Mouse (Mus musculus): ENCODE results near the gene Lyzl4. TPM values are rescaled to one million over a fixed set of nuclear protein-coding genes. Genes with fewer than 3 reads are reported as not detected.
"Not testable (repeated sequence)": the region's sequence is repeated elsewhere in the genome, so short reads cannot be mapped to it uniquely, and the experiment has no call there.

The Lyzl4 gene
- polyA plus RNA-seq, 1 experiment from 2014 or later: 0.29 TPM

DNA sequence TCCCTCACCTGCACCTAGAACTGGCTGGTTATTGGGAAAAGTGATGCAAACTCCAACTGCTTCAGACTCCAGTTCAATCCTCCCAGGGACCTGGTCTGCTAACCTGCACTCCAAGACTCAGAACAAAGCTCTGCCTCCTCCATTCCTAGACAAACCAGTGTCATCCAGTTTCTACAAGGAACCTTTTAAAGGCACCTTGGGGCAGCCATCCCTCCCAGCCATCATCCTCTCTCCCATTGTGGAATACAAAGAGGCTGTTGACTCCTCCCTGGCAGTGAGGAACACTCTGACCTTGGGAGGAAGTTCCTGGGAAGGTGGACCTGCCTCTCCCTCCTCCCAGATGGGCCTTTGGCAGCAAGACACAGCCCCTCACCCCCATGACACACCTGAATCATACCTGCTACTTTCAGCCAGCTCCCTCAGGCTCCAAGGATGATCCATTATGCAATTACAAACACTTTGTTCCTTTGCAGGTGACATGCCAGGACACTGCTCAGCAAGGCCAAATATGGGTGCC, 27.6 kb downstream of the Lyzl4 start:
- no peak overlapping the region for H3K9ac ChIP-seq
- H3K4me2 ChIP-seq: no peak overlapping the region
- no peaks in the 10 kb centered on the region for H3K36me3 ChIP-seq
- no peaks in the 10 kb centered on the region for H3K4me1 ChIP-seq
- H3K4me3 ChIP-seq: no peak overlapping the region
- H3K9me3 ChIP-seq (replicated peaks): peaks cover 4% of the 10 kb centered on the region; the same call in 1 of the 2 replicates
- no peak for ATAC-seq
- peaks cover 41% of the 10 kb centered on the region for H3K27me3 ChIP-seq (replicated peaks)
- no peak overlapping the region for H3K27ac ChIP-seq

DNA sequence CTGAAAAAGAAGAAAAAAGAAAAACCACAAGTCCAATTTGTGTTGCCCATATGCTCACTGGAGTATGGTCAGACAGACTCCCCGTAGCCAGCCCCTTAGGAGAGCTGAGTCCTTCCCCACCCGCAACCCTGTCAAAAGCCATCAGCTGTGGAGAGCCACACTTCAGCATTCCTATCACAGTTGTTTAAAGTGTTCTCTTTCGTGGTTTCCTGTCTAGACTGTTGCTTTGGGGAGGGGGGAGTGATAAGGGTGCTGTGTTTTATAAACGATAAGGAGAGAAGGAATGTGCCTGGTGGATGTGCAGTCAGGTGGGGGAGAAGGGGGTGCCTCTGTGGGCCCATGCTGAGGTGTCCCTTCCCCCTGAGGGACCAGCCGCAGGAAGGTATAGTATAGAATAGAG, 28.7 kb downstream of the Lyzl4 start:
- H3K4me3 ChIP-seq: no peak overlapping the region
- no peak overlapping the region for H3K4me2 ChIP-seq
- no peaks in the 10 kb centered on the region for H3K36me3 ChIP-seq
- no peak overlapping the region for H3K27ac ChIP-seq
- ATAC-seq: no peak
- 13% methylated on average over 5 of the region's 5 CpGs for WGBS (ENCODE audit: insufficient replicate concordance)
- no peaks in the 10 kb centered on the region for H3K4me1 ChIP-seq
- no peak overlapping the region for H3K9ac ChIP-seq
- peaks cover 34% of the 10 kb centered on the region for H3K27me3 ChIP-seq (replicated peaks)
- H3K9me3 ChIP-seq (replicated peaks): peaks cover 4% of the 10 kb centered on the region; the same call in 1 of the 2 replicates

DNA sequence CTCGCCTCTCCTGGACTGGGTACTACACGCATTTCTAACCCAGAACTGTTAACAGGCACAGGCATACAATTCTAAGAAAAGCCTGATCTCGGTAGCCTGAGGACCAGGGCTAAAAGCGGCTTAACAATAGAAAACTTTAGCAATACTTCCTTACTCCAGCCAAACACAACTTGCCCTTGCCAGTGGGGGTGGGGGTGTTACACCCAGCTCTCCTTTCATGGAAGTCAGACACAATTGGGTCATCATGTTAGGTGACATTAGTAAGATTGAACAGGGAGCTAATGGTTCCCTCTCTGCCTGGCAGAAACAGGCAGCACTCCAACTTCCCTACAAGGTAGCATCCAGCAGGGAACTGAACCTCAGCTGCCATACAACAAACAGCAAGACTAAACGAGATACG, 32.5 kb downstream of the Lyzl4 start:
- no peak overlapping the region for H3K4me3 ChIP-seq
- no peak overlapping the region for H3K27ac ChIP-seq
- no peaks in the 10 kb centered on the region for H3K36me3 ChIP-seq
- H3K27me3 ChIP-seq (replicated peaks): peaks cover 23% of the 10 kb centered on the region
- H3K4me2 ChIP-seq: no peak overlapping the region
- no peak overlapping the region for H3K9ac ChIP-seq
- 42% methylated on average over 6 of the region's 6 CpGs for WGBS (ENCODE audit: insufficient replicate concordance)
- H3K4me1 ChIP-seq: no peaks in the 10 kb centered on the region
- peaks cover 4% of the 10 kb centered on the region; the same call in 1 of the 2 replicates for H3K9me3 ChIP-seq (replicated peaks)
- ATAC-seq: no peak

DNA sequence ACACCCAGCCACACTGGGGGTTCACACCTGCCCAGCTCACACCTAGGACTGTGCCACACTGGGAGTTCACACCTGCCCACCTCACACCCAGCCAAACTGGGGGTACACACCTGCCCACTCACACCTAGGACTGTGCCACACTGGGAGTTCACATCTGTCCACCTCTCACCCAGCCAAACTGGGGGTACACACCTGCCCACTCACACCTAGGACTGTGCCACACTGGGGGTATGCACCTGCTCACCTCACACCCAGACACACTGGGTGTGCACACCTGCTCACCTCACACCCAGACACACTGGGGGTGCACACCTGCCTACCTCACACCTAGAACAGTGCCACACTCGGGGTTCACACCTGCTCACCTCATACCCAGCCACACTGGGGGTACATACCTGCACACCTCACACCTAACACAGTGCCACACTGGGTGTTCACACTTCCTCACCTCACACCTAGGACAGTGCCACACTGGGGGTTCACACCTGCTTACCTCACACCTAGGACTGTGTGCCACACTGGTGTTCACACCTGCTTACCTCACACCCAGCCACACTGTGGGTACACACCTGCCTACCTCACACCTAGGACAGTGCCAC, 35.3 kb downstream of the Lyzl4 start:
- Histone ChIP-seq H3K27ac (no peak overlapping the region), H3K9me3 (replicated peaks) (peaks cover 4% of the 10 kb centered on the region; the same call in 1 of the 2 replicates), H3K4me1 (no peaks in the 10 kb centered on the region), H3K9ac (no peak overlapping the region), H3K4me3 (no peak overlapping the region), H3K4me2 (no peak overlapping the region), H3K27me3 (replicated peaks) (peaks cover 17% of the 10 kb centered on the region), H3K36me3 (no peaks in the 10 kb centered on the region)
- peak; percentile 49 for ATAC-seq
- WGBS (ENCODE audit: insufficient replicate concordance): 19% methylated on average over 1 of the region's 1 CpGs

DNA sequence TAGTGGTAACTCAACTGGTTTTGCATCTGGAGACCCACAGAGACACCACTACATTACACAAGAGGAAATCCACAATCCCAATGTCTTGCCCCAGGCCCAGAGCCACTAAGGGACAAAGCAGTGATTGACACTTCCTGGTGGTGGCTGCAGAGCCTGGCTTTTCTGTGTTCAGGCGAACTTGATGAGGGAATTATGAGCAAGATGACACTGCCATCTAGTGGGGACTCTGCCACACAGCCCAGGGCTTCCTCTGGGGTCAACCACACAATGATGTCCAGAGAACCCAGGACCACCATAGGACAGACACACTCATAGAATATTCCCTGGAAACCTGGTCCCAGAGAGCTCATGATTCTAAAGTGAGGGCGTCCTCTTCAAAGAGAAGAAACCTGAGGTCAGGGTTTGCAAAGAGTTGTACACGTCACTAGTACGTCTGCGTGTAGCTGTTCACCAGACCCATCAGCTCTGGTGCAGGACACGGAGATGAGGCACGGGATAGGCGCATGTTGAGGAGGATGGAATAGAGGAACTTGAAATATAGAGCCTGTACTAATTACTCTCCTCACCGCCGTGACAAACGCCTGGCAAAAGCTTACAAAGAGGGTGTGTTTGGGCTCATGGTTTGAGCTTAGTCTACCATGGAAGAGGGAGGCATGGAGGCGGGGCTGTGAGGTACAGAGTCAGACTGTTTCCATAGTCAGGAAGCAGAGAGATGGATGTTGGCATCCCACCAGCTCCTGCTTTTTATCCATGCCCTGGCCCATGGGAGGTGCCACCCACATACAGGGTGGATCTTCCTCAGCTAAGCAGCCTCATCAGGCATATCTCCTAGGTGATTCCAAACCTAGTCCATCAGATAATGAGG, 36.2 kb downstream of the Lyzl4 start:
- Histone ChIP-seq H3K9ac (no peak overlapping the region), H3K36me3 (no peaks in the 10 kb centered on the region), H3K4me2 (no peak overlapping the region), H3K4me3 (no peak overlapping the region), H3K9me3 (replicated peaks) (no peaks in the 10 kb centered on the region), H3K4me1 (no peaks in the 10 kb centered on the region), H3K27ac (no peak overlapping the region), H3K27me3 (replicated peaks) (peaks cover 25% of the 10 kb centered on the region)
- ATAC-seq: no peak
- WGBS (ENCODE audit: insufficient replicate concordance): 44% methylated on average over 12 of the region's 12 CpGs

DNA sequence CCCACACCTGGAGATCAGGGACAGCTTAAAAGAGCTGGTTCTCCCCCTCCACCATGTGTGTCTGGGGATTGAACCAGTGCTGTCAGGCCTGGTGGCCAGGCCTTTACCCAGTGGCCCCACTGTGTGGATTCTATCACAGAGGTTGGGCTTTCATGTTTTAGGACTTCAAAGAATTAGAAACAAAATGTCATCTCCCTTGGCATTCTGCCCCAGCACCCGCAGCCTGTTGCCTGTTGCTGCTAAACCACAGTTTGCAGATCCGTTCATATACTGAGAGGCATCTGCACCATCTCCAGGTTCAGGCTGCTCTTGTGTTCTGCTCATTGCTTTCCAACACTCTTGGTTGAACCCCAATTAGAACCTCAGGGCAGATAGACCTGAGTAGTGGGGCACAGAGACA, 39.5 kb downstream of the Lyzl4 start:
- no peak for ATAC-seq
- Histone ChIP-seq H3K36me3 (no peaks in the 10 kb centered on the region), H3K9me3 (replicated peaks) (no peaks in the 10 kb centered on the region), H3K4me2 (no peak overlapping the region), H3K9ac (no peak overlapping the region), H3K4me1 (no peaks in the 10 kb centered on the region), H3K27me3 (replicated peaks) (peaks cover 28% of the 10 kb centered on the region), H3K27ac (no peak overlapping the region), H3K4me3 (no peak overlapping the region)
- WGBS (ENCODE audit: insufficient replicate concordance): 70% methylated on average over 2 of the region's 2 CpGs

DNA sequence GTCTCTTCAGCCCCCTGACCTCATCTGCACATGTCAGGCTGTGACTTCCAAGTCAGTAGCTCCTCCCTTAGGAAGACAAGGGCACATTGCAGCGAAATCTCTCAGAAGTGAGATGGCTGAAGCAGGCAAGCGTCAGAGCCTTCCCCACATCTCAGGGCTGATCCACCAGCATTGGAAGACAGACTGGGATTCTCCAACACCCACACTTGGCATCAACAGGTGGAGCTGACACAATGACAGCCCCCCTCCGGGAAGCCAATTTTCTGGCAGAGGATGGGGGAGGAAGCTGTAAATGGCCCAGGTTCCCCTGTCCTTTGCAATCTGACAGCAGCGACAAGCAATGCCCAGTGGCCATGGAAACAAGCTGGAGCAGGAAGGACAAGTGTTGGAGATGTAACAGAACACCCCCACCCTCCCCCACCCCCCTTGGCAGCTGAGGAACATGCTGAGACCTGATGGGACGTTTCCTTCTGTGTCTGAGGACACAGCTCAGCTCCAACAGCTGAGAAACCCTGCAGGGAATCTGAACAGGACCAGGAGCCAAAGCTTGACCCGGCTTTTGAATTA, 41.0 kb downstream of the Lyzl4 start:
- Histone ChIP-seq H3K4me3 (no peak overlapping the region), H3K9ac (no peak overlapping the region), H3K4me2 (no peak overlapping the region), H3K4me1 (no peaks in the 10 kb centered on the region), H3K9me3 (replicated peaks) (no peaks in the 10 kb centered on the region), H3K27ac (no peak overlapping the region), H3K36me3 (no peaks in the 10 kb centered on the region), H3K27me3 (replicated peaks) (peaks cover 28% of the 10 kb centered on the region)
- ATAC-seq: no peak
- 17% methylated on average over 6 of the region's 6 CpGs for WGBS (ENCODE audit: insufficient replicate concordance)

DNA sequence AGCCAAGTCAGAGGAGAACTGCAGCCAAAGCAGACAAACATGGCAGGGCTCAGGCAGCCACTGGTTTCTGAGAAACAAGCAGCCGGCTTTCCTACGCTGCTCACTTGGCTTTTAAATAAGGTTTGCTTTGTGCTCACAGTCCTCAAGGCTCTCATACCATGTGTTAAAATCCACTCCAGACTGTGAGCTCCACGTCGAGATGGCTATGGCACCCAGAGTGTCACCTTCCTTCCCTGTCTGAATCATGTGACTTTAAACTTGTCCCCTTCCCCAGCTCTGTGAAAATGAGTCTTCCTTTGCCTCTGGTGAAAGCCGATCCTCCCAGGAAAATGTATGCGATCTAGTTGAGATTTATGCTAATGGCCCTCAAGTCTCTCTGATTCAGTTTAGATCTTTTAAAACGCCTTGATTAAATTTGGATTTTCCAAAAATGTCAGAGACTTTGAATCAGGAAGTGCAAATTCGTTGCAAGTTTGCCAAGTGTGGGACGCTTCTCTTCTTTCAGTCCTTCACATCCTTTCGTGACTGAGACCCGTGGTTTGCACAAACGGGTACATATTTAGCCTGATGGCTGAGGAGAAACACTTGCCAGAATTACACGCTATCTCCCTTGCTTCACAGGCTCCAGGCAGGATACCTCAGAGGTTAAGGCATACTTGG, 41.6 kb downstream of the Lyzl4 start:
- no peak overlapping the region for H3K4me2 ChIP-seq
- H3K4me3 ChIP-seq: no peak overlapping the region
- ATAC-seq: no peak
- no peaks in the 10 kb centered on the region for H3K36me3 ChIP-seq
- H3K27me3 ChIP-seq (replicated peaks): peaks cover 28% of the 10 kb centered on the region
- no peak overlapping the region for H3K9ac ChIP-seq
- no peak overlapping the region for H3K27ac ChIP-seq
- no peaks in the 10 kb centered on the region for H3K4me1 ChIP-seq
- WGBS (ENCODE audit: insufficient replicate concordance): 36% methylated on average over 13 of the region's 13 CpGs
- H3K9me3 ChIP-seq (replicated peaks): no peaks in the 10 kb centered on the region

DNA sequence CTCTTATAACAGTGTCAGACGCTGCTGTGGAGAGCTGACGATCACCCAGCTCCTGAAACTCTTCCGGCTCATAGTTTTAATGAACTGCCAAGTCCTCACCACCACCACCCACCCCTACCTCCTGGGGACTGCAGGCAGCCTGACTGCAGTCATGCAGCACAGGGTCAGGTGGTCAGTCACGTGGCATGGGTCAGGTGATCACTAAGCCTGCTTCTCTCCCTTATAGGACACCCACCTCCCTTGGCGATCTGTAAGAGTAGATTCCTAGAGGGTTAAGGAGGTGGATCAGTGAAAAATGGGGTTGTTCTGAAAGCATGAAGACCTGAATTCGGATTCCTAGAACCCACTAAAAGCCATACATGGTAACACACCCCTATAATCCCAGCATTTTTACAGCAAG, 42.3 kb downstream of the Lyzl4 start:
- WGBS (ENCODE audit: insufficient replicate concordance): 51% methylated on average over 6 of the region's 6 CpGs
- Histone ChIP-seq H3K27me3 (replicated peaks) (peaks cover 28% of the 10 kb centered on the region), H3K36me3 (no peaks in the 10 kb centered on the region), H3K4me2 (no peak overlapping the region), H3K27ac (no peak overlapping the region), H3K4me3 (no peak overlapping the region), H3K4me1 (no peaks in the 10 kb centered on the region), H3K9ac (no peak overlapping the region), H3K9me3 (replicated peaks) (no peaks in the 10 kb centered on the region)
- no peak for ATAC-seq

DNA sequence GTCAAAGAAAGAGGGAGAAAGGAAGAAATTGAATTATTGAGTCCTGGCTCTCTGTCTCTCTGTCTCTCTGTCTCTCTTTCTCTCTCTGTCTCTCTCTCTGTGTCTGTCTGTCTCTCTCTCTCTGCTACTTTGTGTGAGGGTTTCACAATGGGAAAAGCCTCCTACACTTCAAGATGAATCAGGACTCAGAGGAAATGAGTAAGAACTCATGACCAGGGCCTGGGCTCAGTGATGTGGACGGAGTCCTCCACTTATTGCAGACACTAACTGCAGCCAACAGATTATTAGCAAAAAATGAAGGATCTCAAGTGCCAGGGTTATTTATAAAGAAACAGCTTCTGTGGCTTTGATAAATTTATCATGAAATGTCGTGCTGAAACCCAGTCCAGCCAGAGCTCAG, 43.8 kb downstream of the Lyzl4 start:
- 47% methylated on average over 2 of the region's 2 CpGs for whole genome bisulfite sequencing (ENCODE audit: insufficient replicate concordance)
- H3K9me3 ChIP-seq (replicated peaks): no peaks in the 10 kb centered on the region
- no peaks in the 10 kb centered on the region for H3K36me3 ChIP-seq
- H3K4me1 ChIP-seq: no peaks in the 10 kb centered on the region
- no peak overlapping the region for H3K4me2 ChIP-seq
- H3K27me3 ChIP-seq (replicated peaks): peaks cover 28% of the 10 kb centered on the region
- H3K4me3 ChIP-seq: no peak overlapping the region
- no peak overlapping the region for H3K27ac ChIP-seq
- no peak for ATAC-seq
- H3K9ac ChIP-seq: no peak overlapping the region

DNA sequence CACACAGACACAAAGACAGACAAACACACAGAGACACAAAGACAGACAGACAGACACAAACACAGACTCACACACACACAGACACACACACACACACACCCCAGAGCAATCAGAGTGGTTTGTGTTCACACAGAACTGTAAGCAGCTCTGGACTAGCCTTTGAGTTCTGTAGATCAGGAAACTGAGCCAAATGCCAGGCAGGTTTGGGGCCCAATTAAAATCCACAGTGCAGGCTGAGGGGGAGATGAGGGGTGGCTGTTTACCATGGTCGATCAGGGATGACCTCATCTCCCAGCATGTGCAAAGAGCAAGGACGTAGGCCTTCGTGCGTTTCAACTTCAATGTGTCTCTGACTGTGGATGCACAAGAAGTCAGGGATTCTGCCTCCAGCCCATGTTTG, 47.1 kb downstream of the Lyzl4 start:
- Histone ChIP-seq H3K9ac (no peak overlapping the region), H3K4me2 (no peak overlapping the region), H3K9me3 (replicated peaks) (no peaks in the 10 kb centered on the region), H3K36me3 (no peaks in the 10 kb centered on the region), H3K4me3 (no peak overlapping the region), H3K27ac (no peak overlapping the region), H3K4me1 (peaks cover 4% of the 10 kb centered on the region; the same call in 1 of the 2 replicates), H3K27me3 (replicated peaks) (peaks cover 4% of the 10 kb centered on the region; the same call in 1 of the 2 replicates)
- no peak for ATAC-seq
- 61% methylated on average over 4 of the region's 4 CpGs for WGBS (ENCODE audit: insufficient replicate concordance)

DNA sequence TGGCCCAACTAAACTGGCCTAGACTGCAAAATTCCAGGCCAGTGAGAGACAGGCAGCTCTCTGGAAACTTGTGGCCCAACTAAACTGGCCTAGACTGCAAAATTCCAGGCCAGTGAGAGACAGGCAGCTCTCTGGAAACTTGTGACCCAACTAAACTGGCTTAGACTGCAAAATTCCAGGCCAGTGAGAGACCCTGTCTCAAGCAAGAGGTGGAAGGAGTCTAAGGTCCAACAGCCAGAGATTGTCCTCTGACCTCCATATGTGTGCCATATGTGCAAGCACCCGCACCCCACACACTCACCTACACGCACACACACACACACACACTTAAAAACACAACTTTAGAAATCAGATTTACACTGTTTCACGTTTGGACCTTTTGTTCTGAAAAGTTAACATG, 48.1 kb downstream of the Lyzl4 start:
- not testable (repeated sequence) for H3K36me3 ChIP-seq; H3K4me3 ChIP-seq; H3K9me3 ChIP-seq (replicated peaks); H3K4me2 ChIP-seq; ATAC-seq; H3K27ac ChIP-seq; H3K4me1 ChIP-seq; H3K9ac ChIP-seq; H3K27me3 ChIP-seq (replicated peaks)
- 55% methylated on average over 3 of the region's 3 CpGs for WGBS (ENCODE audit: insufficient replicate concordance)

All from liver, embryonic 12.5 days (tissue).